Mouse (Mus musculus) adrenal gland, adult 2 months (tissue): Measurements from ENCODE around the gene Magi1. TPM values are rescaled to one million over a fixed set of nuclear protein-coding genes. Genes with fewer than 3 reads are reported as not detected.
"Not testable (repeated sequence)": the region's sequence is repeated elsewhere in the genome, so short reads cannot be mapped to it uniquely, and the experiment has no call there.

Experiments
- DNase-seq: peaks from one replicate; pipeline ENCODE4 v3.0.0; 2021
- polyA plus RNA-seq: library from polyadenylated mRNA; depleted of rRNA; stranded (reverse); fragments of >200 nt; gene quantifications from 2 replicates; pipeline ENCODE4 v1.2.3, GENCODE M21; 2012; rRNA removed
- total RNA-seq, 2 experiments: library from RNA; stranded (reverse); gene quantifications; 2 replicates each; pipeline ENCODE4 v1.2.3; 2021

Gene Magi1
- total and polyA plus RNA-seq, 3 experiments, result 1.6 to 27.3 (median 10.8) TPM

DNA sequence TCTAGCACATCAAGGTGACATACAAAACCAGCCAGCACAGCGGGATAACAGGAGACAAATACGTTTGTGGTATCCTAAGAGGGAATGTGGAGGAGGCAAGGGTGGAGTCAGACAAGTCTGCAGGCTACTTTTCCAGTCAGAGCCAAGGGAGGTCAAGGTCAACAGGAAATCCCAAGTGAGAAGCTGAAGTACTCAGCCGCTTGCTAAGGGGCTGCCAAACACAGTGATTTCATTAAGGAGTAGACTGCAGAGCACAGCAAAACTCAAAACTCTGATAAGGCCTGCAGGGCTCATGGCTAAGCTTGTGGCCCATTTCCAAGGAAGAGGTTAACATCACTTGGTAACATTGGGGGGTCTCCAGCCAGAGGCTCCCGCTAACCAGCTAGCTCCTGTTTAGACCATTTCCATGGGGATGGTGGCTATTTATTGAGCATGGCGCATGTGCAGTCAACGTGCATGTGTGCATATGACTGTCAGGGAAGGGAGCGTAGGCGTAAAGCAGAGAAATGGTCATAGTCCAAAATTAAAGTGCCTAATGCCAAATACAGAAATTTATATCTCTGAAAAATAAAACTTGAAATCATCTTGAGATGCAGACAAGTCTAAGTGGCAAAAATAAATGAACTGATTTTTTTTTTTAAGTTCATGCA lies 635.0 kb downstream of the Magi1 start:
- peak; percentile 20 for DNase-seq

DNA sequence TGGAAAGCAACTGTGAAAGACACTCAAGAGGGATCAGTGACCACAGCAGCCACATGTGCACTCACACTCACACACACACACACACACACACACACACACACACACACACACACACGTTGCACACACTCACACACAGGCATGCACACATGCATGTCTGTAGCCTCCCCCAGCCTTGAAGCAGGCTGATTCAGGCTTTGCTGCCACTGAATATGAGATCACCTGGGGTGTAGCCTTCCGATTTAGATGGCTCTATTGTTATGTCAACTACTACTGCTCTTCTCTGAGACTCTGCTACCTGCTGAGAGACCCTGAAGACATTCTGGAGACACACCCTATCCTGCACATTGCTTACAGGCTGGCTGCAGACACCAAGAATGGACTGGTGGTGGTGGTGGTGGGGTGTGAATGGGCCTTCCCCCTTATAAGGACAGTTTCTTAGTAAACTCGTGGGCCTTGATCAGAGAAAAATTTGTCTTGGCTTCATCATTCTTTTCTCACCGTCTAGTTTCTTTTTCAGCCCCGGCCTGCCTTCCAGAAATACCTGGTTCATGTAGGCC lies 653.9 kb downstream of the Magi1 start:
- not testable (repeated sequence) for DNase-seq

DNA sequence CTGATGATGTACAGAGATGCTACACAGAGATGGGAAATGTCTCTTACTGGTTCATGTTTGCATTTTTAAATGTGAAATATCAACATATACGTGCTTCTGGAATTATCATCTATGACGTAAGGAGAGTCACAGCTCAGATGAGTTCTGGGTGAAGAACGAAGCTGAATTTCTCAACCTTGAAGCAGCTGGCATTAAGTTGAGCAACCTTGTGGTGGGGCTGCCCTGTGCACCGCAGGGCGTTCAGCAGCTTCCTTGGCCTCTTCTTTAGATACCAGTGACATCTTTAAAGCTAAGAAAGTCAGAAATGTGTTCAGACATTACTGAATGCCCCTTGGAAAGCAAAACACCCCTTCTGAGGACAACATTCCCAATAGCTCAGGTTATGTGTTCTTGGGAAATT lies 656.5 kb downstream of the Magi1 start:
- no peak for DNase-seq

Other genes starting within 250 kb of the Magi1 start
- 10 to 100 TPM in 1 of 2 experiments, 1 to 10 TPM in 1; 9.5 to 12.7 TPM for gene Slc25a26, start 216.4 kb upstream of the Magi1 start, total RNA-seq
- gene Slc25a26, start 216.4 kb upstream of the Magi1 start, polyA plus RNA-seq, result 9.6 and 11.1 TPM in 2 replicates